Mouse (Mus musculus) lung, postnatal 0 days (tissue): ENCODE measurements around the gene Lrig2.

Experiments
- CTCF ChIP-seq: IDR thresholded peaks from 2 replicates; pipeline ENCODE4 v1.5.1; 2016; ENCODE audit warnings: antibody characterized with exemption, mild to moderate bottlenecking
- EP300 ChIP-seq: IDR thresholded peaks from 2 replicates; pipeline ENCODE4 v1.6.1; 2016; ENCODE audit warnings: antibody characterized with exemption, mild to moderate bottlenecking, control low read depth

DNA sequence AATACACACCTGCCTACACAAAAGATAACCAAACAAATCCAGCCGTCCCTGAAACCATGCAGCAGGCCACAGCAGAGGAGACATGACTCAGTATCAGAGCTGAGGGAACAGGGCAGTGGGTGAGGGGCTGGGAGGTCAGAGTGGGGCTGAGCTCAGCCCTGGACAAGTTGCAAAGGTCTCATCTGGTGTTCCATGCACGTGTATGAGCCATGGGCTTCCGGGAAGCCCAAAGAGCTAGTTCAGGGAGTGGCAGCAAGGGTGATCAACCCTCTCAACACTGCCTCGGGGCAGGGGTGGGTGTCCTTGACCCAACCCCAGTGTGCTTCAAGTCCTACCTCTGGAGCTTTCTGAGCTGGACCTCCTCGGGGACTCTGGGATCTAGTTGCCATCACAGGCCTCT is 153.0 kb downstream of the Lrig2 start:
- TF ChIP-seq CTCF = no peak
- TF ChIP-seq EP300 = no peak
